Mouse (Mus musculus) midbrain, embryonic 16.5 days (tissue): ENCODE data around the gene Clec4g. TPM values are rescaled to one million over a fixed set of nuclear protein-coding genes. Genes with fewer than 3 reads are reported as not detected.
"Not testable (repeated sequence)": the region's sequence is repeated elsewhere in the genome, so short reads cannot be mapped to it uniquely, and the experiment has no call there.

ENCODE experiments used
- ATAC-seq: fragments of 200-750 bp; cut with Nextera tagmentation; 2 replicates; pipeline ENCODE4 v1.8.0; 2017; ENCODE audit warnings: moderate TSS enrichment
- H3K27ac ChIP-seq: fragments of 300-500 bp; sonication (generic); 2 replicates; pipeline ENCODE4 v1.5.1; 2014; ENCODE audit warnings: mild to moderate bottlenecking, low read length, mixed read lengths
- H3K27me3 ChIP-seq: fragments of 300-500 bp; sonication (generic); 2 replicates; pipeline ENCODE4 v1.6.1; 2014; ENCODE audit warnings: low read depth, low read length, mixed read lengths; ENCODE audit not compliant: control insufficient read depth, insufficient read depth
- H3K36me3 ChIP-seq: fragments of 300-500 bp; sonication (generic); 2 replicates; pipeline ENCODE4 v1.6.1; 2014; ENCODE audit warnings: mild to moderate bottlenecking, low read length, moderate library complexity, mixed read lengths; ENCODE audit not compliant: control insufficient read depth, insufficient read depth
- H3K4me1 ChIP-seq: fragments of 300-500 bp; sonication (generic); 2 replicates; pipeline ENCODE4 v1.6.1; 2014; ENCODE audit warnings: mild to moderate bottlenecking, low read length, mixed read lengths; ENCODE audit not compliant: control insufficient read depth, insufficient read depth
- H3K4me2 ChIP-seq: fragments of 300-500 bp; sonication (generic); 2 replicates; pipeline ENCODE4 v1.6.1; 2014; ENCODE audit warnings: mild to moderate bottlenecking, low read length, mixed read lengths
- H3K4me3 ChIP-seq: fragments of 300-500 bp; sonication (generic); 2 replicates; pipeline ENCODE4 v1.5.1; 2014; ENCODE audit warnings: low read depth, mild to moderate bottlenecking, low read length, moderate library complexity, mixed read lengths
- H3K9ac ChIP-seq: fragments of 300-500 bp; sonication (generic); 2 replicates; pipeline ENCODE4 v1.6.1; 2014; ENCODE audit warnings: low read depth, low read length, mixed read lengths
- H3K9me3 ChIP-seq: fragments of 300-500 bp; sonication (generic); replicated peaks from 2 replicates; pipeline ENCODE4 v1.6.1; 2014; ENCODE audit warnings: mild to moderate bottlenecking, low read length, mixed read lengths; ENCODE audit not compliant: control insufficient read depth, poor library complexity, severe bottlenecking
- WGBS: fragments of 180-500 bp; shearing (Covaris S2); extraction: QIAGEN DNeasy Blood & Tissue Kit; methylation state at CpG from one replicate; pipeline ENCODE4 v1.1.7; 2014; 5-methylcytosine and 5-hydroxymethylcytosine counted together
- polyA plus RNA-seq: library from polyadenylated mRNA; unstranded; fragments of >200 nt; fragmentation: Nextera tagmentation; extraction: Ambion mirVana; gene quantifications from 2 replicates; pipeline ENCODE4 v1.2.1, GENCODE M21; 2015

Gene Clec4g
- polyA plus RNA-seq = not detected in 2 replicates

DNA sequence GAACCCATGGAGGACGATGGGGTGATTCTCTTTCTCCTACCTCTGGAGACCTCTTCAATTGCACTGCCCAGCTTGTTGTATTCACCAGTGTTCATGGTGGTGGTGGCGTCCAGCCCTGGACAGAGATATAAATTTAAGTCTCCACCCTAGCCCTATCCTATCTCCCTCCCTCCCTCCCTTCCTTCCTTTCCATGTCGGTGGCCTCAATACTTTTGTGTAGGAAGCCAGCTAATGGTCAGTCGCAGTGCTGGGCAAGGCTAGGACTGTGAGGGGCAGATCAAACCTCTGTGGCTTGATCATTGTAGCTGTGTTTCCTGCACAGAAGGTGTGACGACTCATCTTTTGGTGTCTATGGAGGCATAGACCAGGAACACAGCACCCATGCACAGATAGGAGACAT is at the start of gene Clec4g:
Gene Clec4g (minus strand): TSS at position 101 of the 400 bp plus-strand sequence.
- no peak within 1 kb of the TSS for H3K9ac ChIP-seq
- no peak within 1 kb of the TSS for H3K4me3 ChIP-seq
- no peaks in the 10 kb centered on the region for H3K36me3 ChIP-seq
- WGBS = 74% methylated on average over 5 of the region's 5 CpGs
- H3K9me3 ChIP-seq = no peaks in the 10 kb centered on the region
- no peak within 1 kb of the TSS for H3K4me2 ChIP-seq
- no peak within 1 kb of the TSS for H3K27ac ChIP-seq
- H3K4me1 ChIP-seq = no peaks in the 10 kb centered on the region
- ATAC-seq = no peak
- H3K27me3 ChIP-seq = no peaks in the 10 kb centered on the region

DNA sequence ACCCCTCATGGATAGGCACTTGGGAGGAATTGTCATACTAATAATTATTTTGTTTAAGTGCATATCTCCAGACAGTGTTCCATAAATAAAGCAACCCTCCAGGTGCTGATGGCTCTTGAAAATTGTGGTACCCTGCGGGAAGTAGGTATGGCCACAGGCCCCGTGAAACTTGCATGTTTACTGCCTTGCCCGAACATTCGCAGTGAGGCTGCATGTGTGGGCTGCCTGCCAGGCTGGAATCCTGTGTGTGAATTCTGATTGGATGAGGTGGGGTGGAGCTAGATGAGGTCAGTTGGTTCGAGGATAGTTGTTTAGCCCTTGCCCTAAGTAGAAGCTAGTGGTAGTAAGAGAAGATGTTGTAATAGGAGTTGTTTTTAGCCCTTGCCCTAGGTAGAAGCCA is 48.2 kb upstream of the Clec4g start:
- WGBS = 87% methylated on average over 5 of the region's 5 CpGs
- H3K4me3 ChIP-seq, H3K27ac ChIP-seq, H3K4me2 ChIP-seq, H3K27me3 ChIP-seq, H3K36me3 ChIP-seq, ATAC-seq, H3K9ac ChIP-seq, H3K4me1 ChIP-seq: not testable (repeated sequence)
- H3K9me3 ChIP-seq = peaks cover 16% of the 10 kb centered on the region

DNA sequence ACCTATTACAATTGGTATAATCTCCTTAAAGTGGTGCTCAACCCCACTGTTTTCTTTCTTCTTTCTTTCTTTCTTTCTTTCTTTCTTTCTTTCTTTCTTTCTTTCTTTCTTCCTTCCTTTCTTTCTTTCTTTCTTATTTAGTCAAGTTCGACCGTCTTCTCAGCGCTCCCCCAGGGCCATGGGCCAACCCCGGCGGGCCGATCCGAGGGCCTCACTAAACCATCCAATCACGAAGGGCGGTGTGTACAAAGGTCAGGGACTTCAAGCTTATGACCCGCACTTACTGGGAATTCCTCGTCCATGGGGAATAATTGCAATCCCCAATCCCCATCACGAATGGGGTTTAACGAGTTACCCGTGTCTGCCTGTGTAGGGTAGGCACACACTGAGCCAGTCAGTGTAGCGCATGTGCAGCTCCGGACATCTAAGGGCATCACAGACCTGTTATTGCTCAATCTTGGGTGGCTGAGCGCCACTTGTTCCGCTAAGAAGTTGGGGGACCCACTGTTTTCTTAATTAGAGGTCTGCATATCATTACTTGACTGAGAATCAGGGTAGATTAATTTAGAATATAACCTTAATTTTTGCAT is 33.9 kb upstream of the Clec4g start:
- ATAC-seq = peak; percentile 98
- H3K27me3 ChIP-seq = no peaks in the 10 kb centered on the region
- H3K4me1 ChIP-seq = no peaks in the 10 kb centered on the region
- no peak overlapping the region for H3K9ac ChIP-seq
- peaks cover 12% of the 10 kb centered on the region; the same call in 1 of the 2 replicates for H3K9me3 ChIP-seq
- WGBS = 63% methylated on average over 18 of the region's 18 CpGs
- H3K27ac ChIP-seq = no peak overlapping the region
- H3K4me2 ChIP-seq = no peak overlapping the region
- H3K4me3 ChIP-seq = no peak overlapping the region
- H3K36me3 ChIP-seq = no peaks in the 10 kb centered on the region

DNA sequence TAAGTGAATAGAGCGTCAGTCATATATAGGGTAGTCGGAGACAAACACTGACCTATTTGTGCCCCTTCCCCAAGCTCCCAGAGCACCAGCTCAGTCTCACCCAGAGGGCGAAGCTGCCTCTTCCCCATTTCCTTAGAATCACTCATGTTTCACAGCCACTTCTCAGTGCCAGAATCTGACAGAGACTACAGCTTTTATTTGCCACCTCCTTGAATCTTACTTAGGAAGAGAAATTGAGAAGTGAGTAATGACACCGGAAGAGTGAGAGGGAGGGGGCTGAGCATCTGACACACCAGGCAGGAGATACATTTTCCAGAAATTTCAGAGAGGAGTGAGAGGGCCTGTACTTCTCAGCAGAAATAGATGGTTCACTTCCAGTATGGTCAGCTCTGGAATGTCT is 28.3 kb upstream of the Clec4g start, which contains the start of gene Cd209a:
Gene Cd209a (minus strand): TSS at position 224 of the 400 bp plus-strand sequence.
- no peak within 1 kb of the TSS for H3K27ac ChIP-seq
- no peaks in the 10 kb centered on the region for H3K36me3 ChIP-seq
- H3K9ac ChIP-seq = no peak within 1 kb of the TSS
- no peaks in the 10 kb centered on the region for H3K27me3 ChIP-seq
- peaks cover 9% of the 10 kb centered on the region; the same call in 1 of the 2 replicates for H3K9me3 ChIP-seq
- H3K4me2 ChIP-seq = no peak within 1 kb of the TSS
- ATAC-seq = no peak
- H3K4me3 ChIP-seq = no peak within 1 kb of the TSS
- 93% methylated on average over 4 of the region's 4 CpGs for WGBS
- H3K4me1 ChIP-seq = no peaks in the 10 kb centered on the region

DNA sequence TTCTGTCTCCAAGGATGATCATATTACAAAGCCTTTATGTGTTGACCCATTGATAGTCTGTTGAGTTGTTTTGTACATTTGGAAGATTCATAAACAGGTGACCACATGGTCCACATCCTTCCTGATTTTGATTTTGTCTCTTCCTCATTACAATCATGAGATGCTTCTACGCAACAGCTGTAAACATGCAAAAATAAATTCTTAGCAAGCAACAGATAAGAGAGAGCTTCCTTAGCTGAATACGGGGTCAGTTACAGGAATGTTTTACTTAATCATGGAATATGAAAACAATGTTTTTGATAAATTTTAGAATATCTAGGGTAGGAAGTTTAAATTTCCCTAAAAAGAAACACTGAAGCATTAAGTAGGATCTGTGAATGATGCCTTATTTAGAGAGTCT is 16.5 kb upstream of the Clec4g start:
- H3K9me3 ChIP-seq = no peaks in the 10 kb centered on the region
- H3K27ac ChIP-seq = no peak overlapping the region
- ATAC-seq = no peak
- no peak overlapping the region for H3K4me3 ChIP-seq
- H3K27me3 ChIP-seq = no peaks in the 10 kb centered on the region
- no peak overlapping the region for H3K9ac ChIP-seq
- WGBS = 90% methylated on average over 2 of the region's 2 CpGs
- H3K4me1 ChIP-seq = no peaks in the 10 kb centered on the region
- no peak overlapping the region for H3K4me2 ChIP-seq
- H3K36me3 ChIP-seq = no peaks in the 10 kb centered on the region

DNA sequence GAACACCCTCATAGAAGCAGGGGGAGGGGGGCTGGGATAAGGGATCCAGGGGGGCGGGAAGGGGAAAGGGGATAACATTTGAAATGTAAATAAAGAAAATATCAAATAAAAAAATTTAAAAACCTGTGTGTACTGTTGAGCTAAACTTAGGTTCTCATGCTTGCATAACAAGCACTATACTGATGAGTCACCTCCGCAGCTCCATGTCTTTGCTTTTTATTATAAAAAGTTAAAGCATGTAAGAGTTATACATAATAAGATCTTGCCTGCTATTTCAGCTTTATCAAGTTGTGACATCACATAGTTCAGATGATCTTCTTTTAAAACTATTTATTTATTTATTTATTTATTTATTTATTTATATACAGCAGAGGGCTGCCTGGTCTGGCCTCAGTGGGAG is 15.1 kb upstream of the Clec4g start:
- no peak overlapping the region for H3K27ac ChIP-seq
- no peak for ATAC-seq
- 81% methylated on average over 2 of the region's 2 CpGs for WGBS
- H3K36me3 ChIP-seq = no peaks in the 10 kb centered on the region
- no peaks in the 10 kb centered on the region for H3K9me3 ChIP-seq
- no peak overlapping the region for H3K9ac ChIP-seq
- no peaks in the 10 kb centered on the region for H3K4me1 ChIP-seq
- H3K4me2 ChIP-seq = no peak overlapping the region
- H3K27me3 ChIP-seq = no peaks in the 10 kb centered on the region
- no peak overlapping the region for H3K4me3 ChIP-seq

DNA sequence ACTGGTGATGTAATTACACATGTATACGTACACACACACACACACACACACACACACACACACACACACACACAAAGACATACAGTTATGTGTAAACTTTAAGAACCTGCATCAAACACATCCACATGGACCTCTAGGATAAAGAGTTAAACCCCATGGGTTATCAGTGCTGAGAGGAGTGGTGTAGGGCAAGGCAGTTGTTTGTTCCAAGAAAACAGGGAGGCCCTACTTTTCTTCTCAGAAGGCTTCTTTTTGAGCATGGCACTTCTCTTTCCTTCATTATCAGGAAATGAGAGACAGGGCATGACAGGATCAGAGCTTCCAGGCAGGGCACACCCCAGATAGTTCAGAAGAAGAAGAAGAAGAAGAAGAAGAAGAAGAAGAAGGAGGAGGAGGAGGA is 13.6 kb upstream of the Clec4g start:
- Histone ChIP-seq H3K27me3 (no peaks in the 10 kb centered on the region), H3K4me1 (no peaks in the 10 kb centered on the region), H3K9ac (no peak overlapping the region), H3K4me3 (no peak overlapping the region), H3K36me3 (no peaks in the 10 kb centered on the region), H3K9me3 (no peaks in the 10 kb centered on the region), H3K27ac (no peak overlapping the region), H3K4me2 (no peak overlapping the region)
- WGBS = 44% methylated on average over 1 of the region's 1 CpGs
- ATAC-seq = no peak

DNA sequence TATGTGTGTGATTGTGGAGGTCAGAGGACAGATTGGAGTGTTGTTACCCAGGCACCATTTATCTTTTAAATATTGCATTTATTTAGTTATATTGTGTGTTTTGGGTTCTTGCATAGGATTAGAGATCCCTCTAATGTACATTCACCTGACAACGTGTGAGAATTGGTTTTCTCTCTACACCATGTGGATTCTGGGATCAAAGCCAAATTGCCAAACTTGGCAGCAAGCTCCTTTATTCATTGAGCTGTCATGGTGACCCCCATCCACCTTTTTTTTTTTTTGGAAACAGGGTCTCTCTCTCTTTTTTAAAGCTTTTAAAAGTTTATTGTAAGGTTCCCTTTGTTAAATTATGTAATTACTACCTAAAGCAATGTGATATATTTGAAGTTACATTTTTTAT is 590 bp upstream of the Clec4g start:
- Histone ChIP-seq H3K27me3 (no peaks in the 10 kb centered on the region), H3K4me1 (no peaks in the 10 kb centered on the region), H3K4me3 (no peak overlapping the region), H3K4me2 (no peak overlapping the region), H3K9me3 (no peaks in the 10 kb centered on the region), H3K9ac (no peak overlapping the region), H3K36me3 (no peaks in the 10 kb centered on the region), H3K27ac (no peak overlapping the region)
- no peak for ATAC-seq
- 54% methylated on average over 1 of the region's 1 CpGs for WGBS

DNA sequence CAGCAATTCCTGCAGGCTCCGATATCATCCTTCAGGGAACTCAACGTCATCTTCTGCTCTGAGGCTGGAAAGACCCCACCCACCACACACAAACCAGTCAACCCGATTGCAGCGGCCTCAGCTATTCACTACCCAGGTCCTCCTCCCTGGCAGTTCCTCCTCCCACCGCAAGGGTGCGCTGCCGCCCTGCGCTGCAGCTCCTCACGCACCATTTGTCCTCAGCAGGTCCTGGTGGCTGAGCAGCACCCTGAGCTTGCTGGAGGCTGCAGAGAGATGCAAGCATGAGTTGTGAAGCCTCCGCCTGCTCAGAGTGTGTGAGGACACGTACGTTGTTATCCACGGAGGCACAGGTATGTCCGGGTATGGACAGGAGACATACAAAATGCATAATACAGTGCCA is 1.9 kb downstream of the Clec4g start:
- H3K9me3 ChIP-seq = no peaks in the 10 kb centered on the region
- no peak overlapping the region for H3K4me2 ChIP-seq
- ATAC-seq = no peak
- H3K4me1 ChIP-seq = no peaks in the 10 kb centered on the region
- no peak overlapping the region for H3K27ac ChIP-seq
- H3K36me3 ChIP-seq = no peaks in the 10 kb centered on the region
- 18% methylated on average over 14 of the region's 14 CpGs for WGBS
- no peaks in the 10 kb centered on the region for H3K27me3 ChIP-seq
- no peak overlapping the region for H3K4me3 ChIP-seq
- H3K9ac ChIP-seq = no peak overlapping the region
